Mouse (Mus musculus) embryonic facial prominence, embryonic 13.5 days (tissue): ENCODE results near the gene Cryab. TPM values are rescaled to one million over a fixed set of nuclear protein-coding genes. Genes with fewer than 3 reads are reported as not detected.

Experiments used
- ATAC-seq: fragments of 200-750 bp; cut with Nextera tagmentation; 2 replicates; pipeline ENCODE4 v1.8.0; 2017; ENCODE audit warnings: low read depth; ENCODE audit not compliant: insufficient number of reproducible peaks, insufficient read depth, low FRiP score, low TSS enrichment
- H3K27ac ChIP-seq: fragments of 300-500 bp; sonication (generic); 2 replicates; pipeline ENCODE4 v1.5.1; 2015; ENCODE audit warnings: moderate library complexity, mild to moderate bottlenecking, inconsistent platforms
- H3K27me3 ChIP-seq: fragments of 300-500 bp; sonication (generic); 2 replicates; pipeline ENCODE4 v1.6.1; 2015; ENCODE audit warnings: mild to moderate bottlenecking, inconsistent platforms
- H3K36me3 ChIP-seq: fragments of 300-500 bp; sonication (generic); 2 replicates; pipeline ENCODE4 v1.6.1; 2015; ENCODE audit warnings: mild to moderate bottlenecking, inconsistent platforms
- H3K4me1 ChIP-seq: fragments of 300-500 bp; sonication (generic); 2 replicates; pipeline ENCODE4 v1.6.1; 2015; ENCODE audit warnings: inconsistent platforms
- H3K4me2 ChIP-seq: fragments of 300-500 bp; sonication (generic); 2 replicates; pipeline ENCODE4 v1.6.1; 2015; ENCODE audit warnings: moderate library complexity, mild to moderate bottlenecking, inconsistent platforms
- H3K4me3 ChIP-seq: fragments of 300-500 bp; sonication (generic); 2 replicates; pipeline ENCODE4 v1.5.1; 2015; ENCODE audit warnings: mild to moderate bottlenecking, inconsistent platforms
- H3K9ac ChIP-seq: fragments of 300-500 bp; sonication (generic); 2 replicates; pipeline ENCODE4 v1.6.1; 2015; ENCODE audit warnings: mild to moderate bottlenecking, inconsistent platforms
- H3K9me3 ChIP-seq: fragments of 300-500 bp; sonication (generic); 2 replicates; pipeline ENCODE4 v1.6.1; 2016; ENCODE audit warnings: inconsistent platforms
- WGBS: fragments of 180-500 bp; shearing (Covaris S2); methylation state at CpG from one replicate; pipeline ENCODE4 v1.1.7; 2015; ENCODE audit warnings: mixed read lengths; 5-methylcytosine and 5-hydroxymethylcytosine counted together
- polyA plus RNA-seq: library from polyadenylated mRNA; unstranded; fragments of >200 nt; fragmentation: Nextera tagmentation; extraction: Ambion mirVana; gene quantifications from 2 replicates; pipeline ENCODE4 v1.2.1, GENCODE M21; 2015

Gene Cryab
- polyA plus RNA-seq, 1 experiment from 2014 or later = 17.1 TPM

- Histone ChIP-seq H3K9me3 (no peaks in the 10 kb centered on the region), H3K4me1 (peaks cover 54% of the 10 kb centered on the region), H3K4me2 (peak overlapping the region; percentile 82), H3K27me3 (no peaks in the 10 kb centered on the region), H3K36me3 (no peaks in the 10 kb centered on the region), H3K9ac (peak overlapping the region; percentile 46; the same call in 1 of the 2 replicates), H3K4me3 (peak overlapping the region; percentile 68), H3K27ac (peak overlapping the region; percentile 83)
- ATAC-seq = no peak
- WGBS = 11% methylated on average over 8 of the region's 8 CpGs
Measured at GRCm38 (mm10) chr9:50725921-50726590, 25.1 kb upstream of the Cryab start.

GRCm38 (mm10) chr9:50727171-50727924 is 23.8 kb upstream of the Cryab start:
- Histone ChIP-seq H3K4me1 (peaks cover 48% of the 10 kb centered on the region), H3K9me3 (no peaks in the 10 kb centered on the region), H3K27ac (peak overlapping the region; percentile 83), H3K36me3 (no peaks in the 10 kb centered on the region), H3K27me3 (no peaks in the 10 kb centered on the region), H3K9ac (peak overlapping the region; percentile 79), H3K4me2 (peak overlapping the region; percentile 82), H3K4me3 (peak overlapping the region; percentile 68)
- ATAC-seq = peak; percentile 10; the same call in 1 of the 2 replicates
- WGBS = 2% methylated on average over 30 of the region's 30 CpGs

GRCm38 (mm10) chr9:50727925-50728651 is 23.0 kb upstream of the Cryab start:
- Histone ChIP-seq H3K27ac (peak overlapping the region; percentile 83), H3K9me3 (no peaks in the 10 kb centered on the region), H3K27me3 (no peaks in the 10 kb centered on the region), H3K9ac (peak overlapping the region; percentile 79), H3K4me3 (peak overlapping the region; percentile 68), H3K4me2 (peak overlapping the region; percentile 82), H3K36me3 (no peaks in the 10 kb centered on the region), H3K4me1 (peaks cover 42% of the 10 kb centered on the region)
- WGBS = under 1% methylated on average over 45 of the region's 45 CpGs
- peak; percentile 87 for ATAC-seq

- WGBS = 34% methylated on average over 4 of the region's 4 CpGs
- H3K4me2 ChIP-seq = no peak overlapping the region
- no peaks in the 10 kb centered on the region for H3K36me3 ChIP-seq
- peaks cover 29% of the 10 kb centered on the region for H3K4me1 ChIP-seq
- no peak overlapping the region for H3K27ac ChIP-seq
- no peaks in the 10 kb centered on the region for H3K9me3 ChIP-seq
- ATAC-seq = no peak
- H3K27me3 ChIP-seq = no peaks in the 10 kb centered on the region
- H3K4me3 ChIP-seq = no peak overlapping the region
- no peak overlapping the region for H3K9ac ChIP-seq
Measured at GRCm38 (mm10) chr9:50729600-50729999, 21.5 kb upstream of the Cryab start.

- ATAC-seq = no peak
- WGBS = 35% methylated on average over 4 of the region's 4 CpGs
- H3K36me3 ChIP-seq = no peaks in the 10 kb centered on the region
- no peaks in the 10 kb centered on the region for H3K27me3 ChIP-seq
- no peak overlapping the region for H3K4me2 ChIP-seq
- no peak overlapping the region for H3K4me3 ChIP-seq
- no peak overlapping the region for H3K27ac ChIP-seq
- H3K9me3 ChIP-seq = no peaks in the 10 kb centered on the region
- no peak overlapping the region for H3K9ac ChIP-seq
- H3K4me1 ChIP-seq = peaks cover 5% of the 10 kb centered on the region; the same call in 1 of the 2 replicates
Measured at GRCm38 (mm10) chr9:50732560-50732959, 18.6 kb upstream of the Cryab start.

- peaks cover 10% of the 10 kb centered on the region for H3K4me1 ChIP-seq
- no peak for ATAC-seq
- H3K27ac ChIP-seq = no peak overlapping the region
- no peaks in the 10 kb centered on the region for H3K27me3 ChIP-seq
- no peaks in the 10 kb centered on the region for H3K36me3 ChIP-seq
- 2% methylated on average over 9 of the region's 9 CpGs for WGBS
- peak overlapping the region; percentile 29; the same call in 1 of the 2 replicates for H3K4me2 ChIP-seq
- H3K4me3 ChIP-seq = no peak overlapping the region
- H3K9ac ChIP-seq = no peak overlapping the region
- H3K9me3 ChIP-seq = no peaks in the 10 kb centered on the region
Measured at GRCm38 (mm10) chr9:50734989-50735388, 16.1 kb upstream of the Cryab start.

GRCm38 (mm10) chr9:50738914-50739870 is 11.9 kb upstream of the Cryab start, which contains the start of gene Dixdc1:
Gene Dixdc1 (minus strand): TSS chr9:50739517.
- Histone ChIP-seq H3K27me3 (no peaks in the 10 kb centered on the region), H3K9me3 (no peaks in the 10 kb centered on the region), H3K36me3 (no peaks in the 10 kb centered on the region), H3K4me2 (peak within 1 kb of the TSS; percentile 67), H3K4me3 (peak within 1 kb of the TSS; percentile 43), H3K4me1 (peaks cover 10% of the 10 kb centered on the region), H3K9ac (peak within 1 kb of the TSS; percentile 62), H3K27ac (0 out of 2 replicates have a peak within 1 kb of the TSS, but pooled peaks have one; percentile 4)
- WGBS = 14% methylated on average over 36 of the region's 36 CpGs
- peak; percentile 94 for ATAC-seq

GRCm38 (mm10) chr9:50740867-50741784 is 10.0 kb upstream of the Cryab start:
- Histone ChIP-seq H3K4me2 (no peak overlapping the region), H3K36me3 (no peaks in the 10 kb centered on the region), H3K27ac (no peak overlapping the region), H3K9me3 (no peaks in the 10 kb centered on the region), H3K27me3 (peaks cover 4% of the 10 kb centered on the region; the same call in 1 of the 2 replicates), H3K4me3 (no peak overlapping the region), H3K4me1 (peaks cover 14% of the 10 kb centered on the region), H3K9ac (no peak overlapping the region)
- no peak for ATAC-seq
- WGBS = 75% methylated on average over 14 of the region's 14 CpGs

GRCm38 (mm10) chr9:50742261-50742660 is 8.9 kb upstream of the Cryab start:
- H3K4me2 ChIP-seq = no peak overlapping the region
- no peaks in the 10 kb centered on the region for H3K36me3 ChIP-seq
- 84% methylated on average over 3 of the region's 3 CpGs for WGBS
- H3K9me3 ChIP-seq = no peaks in the 10 kb centered on the region
- no peak overlapping the region for H3K9ac ChIP-seq
- H3K4me1 ChIP-seq = peaks cover 20% of the 10 kb centered on the region
- H3K27me3 ChIP-seq = peaks cover 14% of the 10 kb centered on the region
- H3K27ac ChIP-seq = no peak overlapping the region
- no peak for ATAC-seq
- H3K4me3 ChIP-seq = no peak overlapping the region

- ATAC-seq = no peak
- H3K4me1 ChIP-seq = peaks cover 20% of the 10 kb centered on the region
- no peak overlapping the region for H3K4me2 ChIP-seq
- H3K9me3 ChIP-seq = no peaks in the 10 kb centered on the region
- no peaks in the 10 kb centered on the region for H3K36me3 ChIP-seq
- no peak overlapping the region for H3K9ac ChIP-seq
- no peak overlapping the region for H3K27ac ChIP-seq
- peaks cover 14% of the 10 kb centered on the region for H3K27me3 ChIP-seq
- WGBS = 83% methylated on average over 2 of the region's 2 CpGs
- no peak overlapping the region for H3K4me3 ChIP-seq
Measured at GRCm38 (mm10) chr9:50742744-50743143, 8.4 kb upstream of the Cryab start.
